Mouse (Mus musculus): ENCODE measurements around the gene Pcmtd2. TPM values are rescaled to one million over a fixed set of nuclear protein-coding genes. Genes with fewer than 3 reads are reported as not detected.

Pcmtd2 gene
- total RNA-seq (2023), result 10 to 100 TPM; 23.3 to 26.9 TPM

GRCm38 (mm10) chr2:181837372-181838292 lies at the start of gene Pcmtd2:
Gene Pcmtd2 (plus strand): TSS chr2:181837854.

GRCm38 (mm10) chr2:181863791-181864535 lies 26.3 kb downstream of the Pcmtd2 start, which contains the start of gene Polr3k:
Gene Polr3k (plus strand): TSS chr2:181864337.

Other genes starting within 250 kb of the Pcmtd2 start
- gene Prpf6, start 246.0 kb upstream of the Pcmtd2 start, total RNA-seq (2023), result 10 to 100 TPM; 35.1 to 37.0 TPM
- gene Zfp512b, start 245.1 kb upstream of the Pcmtd2 start, total RNA-seq (2023), result 10 to 100 TPM; 10.1 to 15.1 TPM
- gene Samd10, start 238.6 kb upstream of the Pcmtd2 start, total RNA-seq (2023), result 10 to 100 TPM in 1 of 2 experiments, 1 to 10 TPM in 1; 8.4 to 10.1 TPM
- not detected for gene Gm29797, start 180.8 kb upstream of the Pcmtd2 start, total RNA-seq (2023)
- under 1 TPM in 1 of 2 experiments, not detected in 1; 0.42 TPM for gene Sox18, start 166.2 kb upstream of the Pcmtd2 start, total RNA-seq (2023)
- 10 to 100 TPM in 1 of 2 experiments, 1 to 10 TPM in 1; 7.9 to 12.8 TPM for gene Tcea2, start 157.5 kb upstream of the Pcmtd2 start, total RNA-seq (2023)
- 100 to 1,000 TPM; 273 to 360 TPM for gene Rgs19, start 143.9 kb upstream of the Pcmtd2 start, total RNA-seq (2023)
- not detected for gene Lkaaear1, start 139.4 kb upstream of the Pcmtd2 start, total RNA-seq (2023)
- gene Oprl1, start 122.8 kb upstream of the Pcmtd2 start, total RNA-seq (2023), result under 1 TPM; 0.18 to 0.35 TPM
- not detected for gene Myt1, start 74.5 kb upstream of the Pcmtd2 start, total RNA-seq (2023)
- 10 to 100 TPM in 1 of 2 experiments, 1 to 10 TPM in 1; 8.0 to 10.1 TPM for gene Polr3k, start 26.5 kb downstream of the Pcmtd2 start, total RNA-seq (2023)
- gene Gm14496, start 153.3 kb downstream of the Pcmtd2 start, total RNA-seq (2023), result not detected

Data from neutrophil, adult 83 days (primary cell).